Mouse (Mus musculus) embryonic stem cell, embryonic (primary cell): ENCODE data around the gene Kmt2b.

Experiments
- CTCF ChIA-PET, 4 experiments: fragments of 300-600 bp in 2 of 4; fragments of 350-600 bp in 2 of 4; sonication (Branson Sonifier 250); formaldehyde crosslinking; loops; one replicate each; lab custom pipeline; 2022; ENCODE audit warnings: inconsistent platforms in 2 of 4; lab: Charles Lee
- POLR2A ChIA-PET, 4 experiments: fragments of 300-600 bp in 2 of 4; fragments of 350-600 bp in 2 of 4; sonication (Branson Sonifier 250); formaldehyde crosslinking; loops; one replicate each; lab custom pipeline; 2022; ENCODE audit warnings: antibody characterized with exemption in 4 of 4, inconsistent platforms in 1 of 4; lab: Charles Lee

Gene Kmt2b

DNA sequence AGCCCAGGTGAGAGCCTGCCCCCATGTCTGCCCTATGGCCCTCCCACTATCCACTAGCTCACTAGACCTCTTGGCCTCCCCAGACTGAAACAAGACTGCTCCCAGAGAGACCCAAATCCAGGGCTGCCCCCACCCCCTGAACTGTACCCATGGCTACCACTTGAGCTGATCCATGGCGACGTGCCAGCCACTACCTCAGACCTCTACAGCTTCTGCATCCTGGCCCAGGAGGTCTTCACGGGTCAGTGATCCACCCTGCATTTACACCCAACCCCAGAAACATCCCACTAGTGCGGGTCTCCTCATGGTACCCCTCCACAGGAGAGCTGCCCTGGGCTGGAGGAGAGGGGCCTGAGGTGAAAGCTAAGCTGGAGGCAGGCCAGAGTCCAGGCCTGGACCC, 68.1 kb downstream of the Kmt2b start:
- ChIA-PET CTCF (no interaction called here), POLR2A (interaction anchor here in 2 of 4 experiments (0.6 to 1.1 kb wide), 2 partner anchors 32 to 1854 kb away, joined by 3 to 4 read pairs; partner anchors contain the start of genes Hspb6 (in 1 of the 2) and Proser3 (in 1 of the 2))
